Mouse (Mus musculus): ENCODE measurements around the gene Cnbp. TPM values are rescaled to one million over a fixed set of nuclear protein-coding genes. Genes with fewer than 3 reads are reported as not detected.

Gene Cnbp
- total and polyA plus RNA-seq, 2 experiments, result 165 to 286 TPM

- H3K79me2 ChIP-seq (ENCODE audit: control insufficient read depth, insufficient read depth, low read length), result no peaks in the 10 kb centered on the region
- WGBS, result 88% methylated on average over 1 of the region's 1 CpGs
- DNase-seq (ENCODE audit: extremely low read depth, low read depth, low spot score), result no peak
- H3K27me3 ChIP-seq (ENCODE audit: control insufficient read depth, insufficient read depth, low read length), result no peaks in the 10 kb centered on the region
- H3K36me3 ChIP-seq (ENCODE audit: control insufficient read depth, insufficient read depth, low read length), result no peaks in the 10 kb centered on the region
- TF ChIP-seq CTCF (IDR thresholded peaks at IDR 0.05; ENCODE audit: low read depth, low read length), result no peak
- TF ChIP-seq POLR2A (IDR thresholded peaks at IDR 0.05; ENCODE audit: extremely low read depth, insufficient read depth, low read length), result no peak
- H3K27ac ChIP-seq (replicated peaks; ENCODE audit: insufficient read depth, low read depth, low read length), result no peak overlapping the region
- H3K4me3 ChIP-seq (ENCODE audit: insufficient read depth, low read depth, low read length), result no peak overlapping the region
- peaks cover 26% of the 10 kb centered on the region for H3K4me1 ChIP-seq (ENCODE audit: control insufficient read depth, insufficient read depth, low read length)
- no peak overlapping the region for H3K9ac ChIP-seq (ENCODE audit: low read depth, low read length)
These were observed 24.2 kb upstream of the Cnbp start for GRCm38 (mm10) chr6:87875083-87875482.

DNA sequence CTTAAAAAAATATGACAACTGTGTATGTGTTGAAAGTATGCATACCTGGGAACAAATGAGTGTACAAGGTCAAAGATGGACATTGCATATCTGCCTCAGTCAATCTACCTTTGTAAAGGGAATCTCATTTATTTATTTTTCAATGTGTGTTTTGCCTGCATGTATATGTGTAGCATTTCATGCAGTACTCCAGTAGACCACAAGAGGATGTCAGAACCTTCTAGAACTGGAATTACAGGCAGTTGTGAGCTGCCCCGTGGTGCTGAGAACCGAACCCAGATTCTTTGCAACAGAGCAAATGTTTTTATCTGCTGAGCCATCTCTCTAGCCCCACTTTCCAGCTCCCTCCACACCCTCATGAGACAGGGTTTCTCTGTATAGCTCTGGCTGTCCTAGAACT lies 23.1 kb upstream of the Cnbp start:
- no peak for TF ChIP-seq POLR2A (IDR thresholded peaks at IDR 0.05; ENCODE audit: extremely low read depth, insufficient read depth, low read length)
- no peak for TF ChIP-seq CTCF (IDR thresholded peaks at IDR 0.05; ENCODE audit: low read depth, low read length)
- no peak overlapping the region for H3K4me3 ChIP-seq (ENCODE audit: insufficient read depth, low read depth, low read length)
- no peak overlapping the region for H3K9ac ChIP-seq (ENCODE audit: low read depth, low read length)
- no peak overlapping the region for H3K27ac ChIP-seq (replicated peaks; ENCODE audit: insufficient read depth, low read depth, low read length)
- DNase-seq (ENCODE audit: extremely low read depth, low read depth, low spot score), result no peak
- H3K4me1 ChIP-seq (ENCODE audit: control insufficient read depth, insufficient read depth, low read length), result peaks cover 22% of the 10 kb centered on the region
- H3K79me2 ChIP-seq (ENCODE audit: control insufficient read depth, insufficient read depth, low read length), result no peaks in the 10 kb centered on the region
- no peaks in the 10 kb centered on the region for H3K36me3 ChIP-seq (ENCODE audit: control insufficient read depth, insufficient read depth, low read length)
- 95% methylated on average over 2 of the region's 2 CpGs for WGBS
- H3K27me3 ChIP-seq (ENCODE audit: control insufficient read depth, insufficient read depth, low read length), result no peaks in the 10 kb centered on the region

GRCm38 (mm10) chr6:87873104-87873503 lies 22.2 kb upstream of the Cnbp start:
- Histone ChIP-seq H3K79me2 (ENCODE audit: control insufficient read depth, insufficient read depth, low read length) (no peaks in the 10 kb centered on the region), H3K9ac (ENCODE audit: low read depth, low read length) (no peak overlapping the region), H3K4me3 (ENCODE audit: insufficient read depth, low read depth, low read length) (no peak overlapping the region), H3K27ac (replicated peaks; ENCODE audit: insufficient read depth, low read depth, low read length) (0 out of 2 replicates have a peak overlapping the region, but pooled peaks have one; percentile 2), H3K36me3 (ENCODE audit: control insufficient read depth, insufficient read depth, low read length) (no peaks in the 10 kb centered on the region), H3K27me3 (ENCODE audit: control insufficient read depth, insufficient read depth, low read length) (no peaks in the 10 kb centered on the region), H3K4me1 (ENCODE audit: control insufficient read depth, insufficient read depth, low read length) (peaks cover 23% of the 10 kb centered on the region)
- 10% methylated on average over 1 of the region's 1 CpGs for WGBS
- TF ChIP-seq CTCF (IDR thresholded peaks at IDR 0.05; ENCODE audit: low read depth, low read length), result 0 out of 2 replicates have a peak, but pooled peaks have one; percentile 8
- no peak for TF ChIP-seq POLR2A (IDR thresholded peaks at IDR 0.05; ENCODE audit: extremely low read depth, insufficient read depth, low read length)
- peak; percentile 100 for DNase-seq (ENCODE audit: extremely low read depth, low read depth, low spot score)

- Histone ChIP-seq H3K4me3 (ENCODE audit: insufficient read depth, low read depth, low read length) (no peak overlapping the region), H3K27me3 (ENCODE audit: control insufficient read depth, insufficient read depth, low read length) (no peaks in the 10 kb centered on the region), H3K9ac (ENCODE audit: low read depth, low read length) (no peak overlapping the region), H3K79me2 (ENCODE audit: control insufficient read depth, insufficient read depth, low read length) (no peaks in the 10 kb centered on the region), H3K27ac (replicated peaks; ENCODE audit: insufficient read depth, low read depth, low read length) (no peak overlapping the region), H3K36me3 (ENCODE audit: control insufficient read depth, insufficient read depth, low read length) (no peaks in the 10 kb centered on the region), H3K4me1 (ENCODE audit: control insufficient read depth, insufficient read depth, low read length) (peaks cover 26% of the 10 kb centered on the region)
- TF ChIP-seq POLR2A (IDR thresholded peaks at IDR 0.05; ENCODE audit: extremely low read depth, insufficient read depth, low read length) (no peak), CTCF (IDR thresholded peaks at IDR 0.05; ENCODE audit: low read depth, low read length) (no peak)
- no peak for DNase-seq (ENCODE audit: extremely low read depth, low read depth, low spot score)
- 85% methylated on average over 7 of the region's 7 CpGs for WGBS
These were observed 20.3 kb upstream of the Cnbp start for GRCm38 (mm10) chr6:87871240-87871639.

GRCm38 (mm10) chr6:87870440-87870839 lies 19.5 kb upstream of the Cnbp start:
- no peaks in the 10 kb centered on the region for H3K79me2 ChIP-seq (ENCODE audit: control insufficient read depth, insufficient read depth, low read length)
- H3K27me3 ChIP-seq (ENCODE audit: control insufficient read depth, insufficient read depth, low read length), result no peaks in the 10 kb centered on the region
- H3K9ac ChIP-seq (ENCODE audit: low read depth, low read length), result no peak overlapping the region
- 25% methylated on average over 1 of the region's 1 CpGs for WGBS
- no peak overlapping the region for H3K4me3 ChIP-seq (ENCODE audit: insufficient read depth, low read depth, low read length)
- H3K27ac ChIP-seq (replicated peaks; ENCODE audit: insufficient read depth, low read depth, low read length), result no peak overlapping the region
- no peak for TF ChIP-seq POLR2A (IDR thresholded peaks at IDR 0.05; ENCODE audit: extremely low read depth, insufficient read depth, low read length)
- TF ChIP-seq CTCF (IDR thresholded peaks at IDR 0.05; ENCODE audit: low read depth, low read length), result no peak
- no peaks in the 10 kb centered on the region for H3K36me3 ChIP-seq (ENCODE audit: control insufficient read depth, insufficient read depth, low read length)
- peaks cover 18% of the 10 kb centered on the region for H3K4me1 ChIP-seq (ENCODE audit: control insufficient read depth, insufficient read depth, low read length)
- no peak for DNase-seq (ENCODE audit: extremely low read depth, low read depth, low spot score)

DNA sequence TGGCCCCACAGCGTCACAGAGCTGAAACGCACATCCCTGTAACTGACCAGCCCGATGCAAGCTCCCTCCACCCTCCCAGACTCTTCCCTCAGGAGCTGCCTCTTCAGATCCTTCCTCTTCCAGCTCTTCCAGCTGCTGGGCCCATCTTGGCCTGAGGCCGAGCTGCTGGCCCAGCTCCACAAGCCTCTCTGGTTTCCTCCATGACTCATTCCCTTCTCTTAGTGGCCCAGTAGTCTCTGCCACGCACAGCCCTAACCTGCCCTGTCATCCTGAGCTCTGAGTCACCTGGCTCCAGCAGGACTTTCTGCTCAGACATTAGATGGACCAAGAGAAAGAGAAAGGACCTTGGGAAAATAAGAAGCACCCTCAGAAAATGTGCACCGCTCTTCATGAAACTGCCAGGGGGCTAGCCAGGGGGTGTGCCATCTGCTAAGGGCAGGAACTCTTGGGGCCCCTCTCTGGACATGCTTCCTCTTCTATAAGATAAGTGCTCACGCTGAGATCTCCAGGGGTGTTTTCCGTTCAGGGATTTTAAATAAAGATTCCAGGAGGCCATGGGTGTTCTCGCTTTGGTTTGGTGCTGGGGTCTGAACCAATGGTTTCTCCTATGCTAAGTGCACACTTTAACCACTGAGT lies 18.1 kb upstream of the Cnbp start:
- peak; percentile 41 for DNase-seq (ENCODE audit: extremely low read depth, low read depth, low spot score)
- no peaks in the 10 kb centered on the region for H3K79me2 ChIP-seq (ENCODE audit: control insufficient read depth, insufficient read depth, low read length)
- H3K27ac ChIP-seq (replicated peaks; ENCODE audit: insufficient read depth, low read depth, low read length), result no peak overlapping the region
- no peaks in the 10 kb centered on the region for H3K27me3 ChIP-seq (ENCODE audit: control insufficient read depth, insufficient read depth, low read length)
- 64% methylated on average over 9 of the region's 9 CpGs for WGBS
- H3K36me3 ChIP-seq (ENCODE audit: control insufficient read depth, insufficient read depth, low read length), result no peaks in the 10 kb centered on the region
- peaks cover 14% of the 10 kb centered on the region for H3K4me1 ChIP-seq (ENCODE audit: control insufficient read depth, insufficient read depth, low read length)
- H3K4me3 ChIP-seq (ENCODE audit: insufficient read depth, low read depth, low read length), result no peak overlapping the region
- H3K9ac ChIP-seq (ENCODE audit: low read depth, low read length), result no peak overlapping the region
- TF ChIP-seq CTCF (IDR thresholded peaks at IDR 0.05; ENCODE audit: low read depth, low read length), result no peak
- no peak for TF ChIP-seq POLR2A (IDR thresholded peaks at IDR 0.05; ENCODE audit: extremely low read depth, insufficient read depth, low read length)

Measured in liver, adult 2 months (tissue).